Mouse (Mus musculus): ENCODE measurements around the gene Inpp5e.

The Inpp5e gene

DNA sequence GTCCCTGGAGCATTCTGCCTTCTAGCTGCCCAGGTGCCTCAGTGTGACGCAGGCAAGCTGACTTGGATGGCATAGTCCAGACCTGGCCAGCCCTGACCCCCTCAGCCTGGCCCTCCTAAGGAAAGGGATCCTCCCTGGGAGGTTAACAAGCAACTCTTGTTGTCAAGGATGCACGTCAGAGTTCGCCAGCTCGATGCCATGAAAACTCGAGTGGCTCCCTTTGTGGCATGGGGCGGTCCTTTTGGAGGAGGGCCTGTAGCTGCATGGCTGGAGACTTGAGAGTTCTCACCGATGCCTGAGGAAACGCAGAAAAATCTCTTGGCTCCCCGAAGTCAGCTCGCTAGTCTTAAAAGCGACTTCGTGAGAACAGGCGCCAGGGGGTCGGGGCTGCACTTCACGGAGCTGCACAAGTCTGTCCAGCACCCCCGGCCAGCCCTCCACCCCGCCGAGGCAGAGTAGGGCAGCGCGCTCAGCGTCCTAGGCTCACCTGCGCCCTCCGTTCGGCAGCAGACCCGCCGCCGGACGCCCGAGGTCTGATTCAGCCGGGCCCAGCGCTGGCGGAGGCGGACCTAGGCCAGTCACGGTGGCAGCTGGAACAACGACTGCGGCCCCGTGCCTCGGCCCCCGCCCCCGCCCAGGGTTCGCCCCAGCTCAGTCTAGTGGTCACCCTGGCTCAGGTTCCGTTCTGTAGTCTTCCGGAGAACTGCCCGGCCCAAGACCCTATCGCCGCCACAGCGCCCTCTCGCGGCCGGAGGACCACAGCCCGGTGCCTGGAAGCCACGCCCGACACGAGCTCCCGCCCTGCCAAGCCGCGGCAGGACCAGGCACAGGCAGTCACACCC, at the start of gene Inpp5e:
Gene Inpp5e (minus strand): TSS at position 689 of the 842 bp plus-strand sequence.
- DNase-seq (ENCODE audit: low spot score) = peak; percentile 98

DNA sequence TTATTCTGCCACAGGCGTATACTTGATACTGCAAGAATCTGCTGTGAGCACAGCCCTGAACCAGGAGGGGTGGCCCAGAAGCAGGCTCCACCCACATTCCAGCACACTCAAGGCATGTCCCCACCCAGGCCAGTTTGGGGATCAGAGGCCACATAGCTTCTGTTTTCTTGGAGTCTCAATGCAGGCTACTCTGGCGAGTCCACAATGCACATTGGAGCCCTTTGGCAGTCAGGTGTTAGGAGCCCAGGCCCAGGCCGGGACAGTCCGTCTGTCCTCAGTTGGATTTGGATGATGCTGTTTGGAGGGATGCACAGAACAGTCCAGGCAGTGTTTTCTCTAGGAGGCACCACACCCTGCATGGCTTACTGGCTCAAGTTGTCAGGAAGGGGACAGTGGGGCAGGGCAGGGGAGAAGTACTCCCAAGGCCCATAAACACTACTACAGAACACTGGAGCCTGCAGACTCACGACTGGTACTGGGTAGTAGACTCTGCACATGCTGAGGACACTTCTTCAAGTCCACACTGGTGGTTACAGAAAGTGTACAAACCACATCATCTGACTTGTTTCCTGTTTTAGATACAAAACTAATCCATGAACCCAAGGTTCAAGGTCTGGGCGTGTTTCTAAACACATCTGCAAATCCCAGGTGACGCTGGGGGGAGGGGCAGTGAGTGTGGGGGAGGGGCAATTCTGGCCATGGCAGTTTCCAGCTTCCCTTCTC, 49.6 kb upstream of the Inpp5e start:
- DNase-seq (ENCODE audit: low spot score) = peak; percentile 66

DNA sequence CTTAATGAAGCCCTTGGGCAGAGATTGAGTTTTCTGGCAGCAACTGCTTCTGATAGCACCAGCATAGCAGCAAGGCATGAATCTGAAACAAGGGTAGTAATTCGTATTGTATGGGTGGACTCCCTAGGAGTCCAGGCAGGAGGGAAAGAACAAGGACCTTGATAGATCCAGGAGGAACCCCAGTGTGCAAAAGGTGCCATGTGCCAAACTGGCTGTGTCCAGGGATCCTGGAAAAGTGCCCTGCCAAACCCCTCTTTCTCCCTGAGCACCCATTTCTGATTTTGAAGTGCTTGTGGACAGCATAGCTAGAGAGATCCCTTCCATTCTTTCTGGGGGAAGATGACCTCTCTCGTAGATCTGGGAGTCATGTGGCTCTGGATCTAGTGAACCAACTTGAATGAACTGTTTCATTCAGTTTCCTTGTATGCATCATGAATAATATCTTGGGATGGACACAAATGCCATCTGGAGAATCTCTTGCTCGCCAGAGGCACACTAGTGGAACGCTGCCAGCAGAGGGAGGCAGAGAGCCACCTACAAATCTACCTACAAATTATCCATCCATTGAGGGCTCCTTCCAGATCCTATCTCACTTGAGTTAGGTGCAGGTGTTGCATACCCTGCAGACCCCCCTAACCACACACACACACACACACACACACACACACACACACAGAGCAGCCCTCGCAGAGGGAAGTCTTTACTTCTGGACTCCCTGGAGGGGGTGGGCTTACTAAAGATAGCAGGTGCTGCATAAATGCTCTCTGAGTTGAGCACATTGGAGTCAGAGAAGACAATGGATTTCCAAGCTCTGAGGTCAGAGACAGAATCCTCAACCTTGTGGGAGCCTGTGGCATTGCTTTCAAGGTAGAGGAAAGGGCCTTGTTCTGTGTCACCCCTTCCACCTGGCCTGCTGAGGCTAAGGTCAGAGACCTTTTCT, 40.4 kb upstream of the Inpp5e start:
- peak; percentile 78 for DNase-seq (ENCODE audit: low spot score)

DNA sequence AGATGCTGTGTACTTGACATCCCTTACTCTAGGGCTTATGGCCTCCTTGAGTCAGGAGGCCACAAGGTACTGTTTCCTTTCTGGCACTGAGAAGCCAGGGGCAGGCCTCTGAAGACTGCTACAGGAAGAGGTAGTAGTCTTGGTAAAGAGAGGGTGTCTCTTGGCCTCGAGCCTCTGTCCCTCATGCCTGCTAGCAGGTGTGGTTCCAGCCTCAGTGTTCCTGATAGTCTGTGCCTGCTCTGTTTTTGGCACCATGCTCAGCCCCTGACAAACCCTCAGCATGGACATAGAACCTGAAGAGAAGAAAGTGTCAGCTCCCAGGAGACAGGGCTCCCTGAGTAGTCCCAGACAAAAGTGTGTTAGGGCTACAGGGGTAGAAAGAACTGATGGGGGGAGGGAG, 38.4 kb upstream of the Inpp5e start:
- DNase-seq (ENCODE audit: low spot score) = no peak

DNA sequence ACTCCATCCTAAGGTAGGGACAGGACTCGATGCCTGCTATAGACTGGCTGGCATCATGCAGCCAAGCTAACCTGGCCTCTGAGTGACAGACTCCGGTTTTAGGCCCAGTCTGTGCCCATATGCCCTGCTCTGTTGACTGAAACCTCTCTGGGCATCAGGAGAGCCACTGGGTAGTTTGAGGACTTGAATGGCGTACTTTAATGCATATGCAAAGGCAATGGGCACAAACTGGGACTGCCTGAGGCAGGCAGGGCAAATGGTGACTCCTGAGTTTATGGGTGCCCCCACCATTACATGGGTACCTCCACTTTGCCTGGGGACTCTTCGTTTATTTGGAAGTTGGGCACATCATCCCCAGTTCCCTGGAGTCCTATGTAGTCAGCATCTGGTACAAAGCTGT, 37.7 kb upstream of the Inpp5e start:
- no peak for DNase-seq (ENCODE audit: low spot score)

DNA sequence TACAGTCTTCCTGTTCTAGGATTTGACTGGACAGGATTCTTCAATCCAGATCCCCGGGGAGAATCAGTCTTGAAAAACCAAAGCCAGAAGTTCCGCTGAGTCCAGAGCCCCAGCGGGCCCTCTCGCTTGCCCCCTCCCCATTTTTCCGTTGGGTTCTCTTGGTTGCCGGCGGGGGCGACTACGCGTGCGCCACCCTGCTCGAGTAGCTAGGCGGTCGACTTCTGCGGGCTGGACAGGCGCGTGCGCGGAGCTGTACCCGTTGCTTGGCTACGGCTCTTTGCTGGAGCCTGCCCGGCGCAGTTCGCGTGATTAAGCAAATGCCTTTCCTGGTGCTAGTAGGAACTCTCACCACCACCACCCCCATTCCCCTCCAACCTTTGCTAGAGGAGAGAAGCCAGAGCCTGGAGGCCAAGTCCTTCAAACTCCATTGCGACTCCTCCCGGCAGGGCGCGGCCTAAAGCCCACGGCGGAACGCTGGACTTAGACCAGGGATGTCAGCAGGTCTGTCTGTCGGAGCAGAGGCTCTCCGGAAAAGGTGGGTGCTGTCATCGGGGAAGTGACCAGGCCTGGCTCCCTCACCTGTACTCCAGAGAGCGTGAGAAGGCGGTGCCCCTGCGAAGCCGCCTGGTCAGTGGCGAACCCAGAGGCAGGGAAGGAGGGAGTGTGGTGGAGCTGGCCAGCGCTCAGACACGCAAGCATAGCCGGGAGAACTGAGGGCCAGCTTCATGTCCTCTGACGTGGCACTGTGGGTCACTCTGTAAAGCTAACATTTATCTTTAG, 36.9 kb upstream of the Inpp5e start:
- peak; percentile 93 for DNase-seq (ENCODE audit: low spot score)

DNA sequence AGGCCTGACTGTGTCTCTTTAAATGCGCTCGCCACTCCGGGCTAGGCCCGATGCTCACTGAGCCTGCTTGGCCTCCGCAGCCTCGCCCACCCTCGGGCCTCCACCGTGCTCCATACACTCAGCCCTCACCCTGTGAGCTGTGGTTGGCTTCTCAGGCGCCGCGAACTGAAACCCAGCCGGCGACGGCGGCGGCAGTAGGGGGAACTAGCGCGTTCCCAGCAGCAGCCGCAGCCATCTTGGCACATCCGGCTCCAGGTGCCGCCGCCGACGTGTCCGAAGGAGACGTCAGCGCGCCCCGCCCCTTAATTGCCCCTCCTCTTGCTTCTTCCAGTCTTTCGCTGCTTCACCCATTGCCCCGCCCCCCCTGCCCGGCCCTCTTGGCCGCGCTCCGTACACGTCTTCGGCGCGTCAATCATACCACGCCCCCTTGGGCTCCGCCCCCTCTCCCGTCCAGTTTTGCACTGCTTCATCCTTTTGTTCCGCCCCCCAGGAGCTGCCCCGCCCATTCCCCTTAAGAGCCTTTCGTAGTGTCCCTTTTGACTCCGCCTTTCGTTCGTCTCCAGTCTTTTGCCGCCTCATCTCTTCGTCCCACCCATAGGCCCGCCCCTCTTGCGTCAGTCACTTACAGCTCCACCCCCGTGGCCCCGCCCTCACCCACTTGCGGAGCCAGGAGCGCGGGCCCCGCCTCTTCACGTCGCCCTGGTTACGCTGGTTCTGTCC, 36.1 kb upstream of the Inpp5e start, which contains the start of gene Sec16a:
Gene Sec16a (minus strand): TSS at position 271 of the 720 bp plus-strand sequence.
- DNase-seq (ENCODE audit: low spot score) = peak; percentile 100

DNA sequence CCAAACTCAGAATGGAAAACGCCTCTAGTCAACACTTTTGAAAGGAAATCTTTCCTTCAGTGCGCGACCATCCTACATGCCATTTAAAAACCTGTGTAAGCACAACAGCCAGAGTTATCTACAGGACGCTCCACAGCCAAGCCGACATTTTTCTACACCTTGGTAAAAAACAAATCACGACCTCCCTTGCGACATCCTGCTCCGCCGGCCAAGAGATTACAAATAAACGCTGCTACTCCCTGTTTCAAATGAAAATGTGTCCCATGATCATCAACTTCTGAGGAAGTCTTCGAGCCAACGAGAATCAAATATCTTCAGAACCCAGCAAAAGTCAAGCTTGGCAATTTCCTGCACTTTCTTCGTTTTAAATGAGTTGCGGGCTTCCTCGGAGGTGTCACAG, 35.4 kb upstream of the Inpp5e start:
- DNase-seq (ENCODE audit: low spot score) = no peak

DNA sequence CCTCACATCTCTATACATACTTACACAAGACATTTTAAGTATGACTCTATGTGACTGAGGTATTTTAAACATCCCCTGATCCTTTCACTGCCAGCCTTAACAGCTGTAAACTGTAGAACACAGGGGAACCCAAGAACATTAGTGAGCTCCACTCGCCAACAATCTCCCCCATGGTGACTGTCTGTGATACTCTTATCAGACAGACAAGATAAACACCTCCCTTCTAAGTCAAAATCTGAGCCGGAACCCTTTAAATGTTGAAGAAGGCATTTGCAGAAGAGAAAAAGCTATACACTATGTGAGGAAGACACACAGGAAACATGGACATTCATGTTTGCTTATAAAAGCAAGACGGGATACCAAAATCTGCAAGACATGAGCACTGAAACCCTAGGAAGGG, 34.9 kb upstream of the Inpp5e start:
- DNase-seq (ENCODE audit: low spot score) = no peak

DNA sequence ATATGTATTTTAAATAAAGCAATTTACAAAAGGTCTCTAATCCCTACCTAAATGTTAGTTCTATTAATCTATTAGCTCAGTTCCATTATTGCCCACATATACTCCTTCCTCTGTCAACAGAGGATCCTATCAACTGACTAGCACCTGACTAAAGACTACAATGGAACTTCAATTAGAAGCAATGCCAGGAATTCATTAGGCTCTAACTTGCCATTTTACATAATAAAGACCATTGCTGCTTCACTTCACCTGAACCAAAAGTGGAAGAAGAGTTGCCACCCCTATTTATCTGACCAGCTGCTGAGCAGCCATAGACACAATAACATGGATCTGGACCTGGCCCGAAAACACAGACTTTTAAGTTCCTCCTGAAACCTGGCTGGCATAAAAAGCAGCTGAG, 33.8 kb upstream of the Inpp5e start:
- DNase-seq (ENCODE audit: low spot score) = no peak

DNA sequence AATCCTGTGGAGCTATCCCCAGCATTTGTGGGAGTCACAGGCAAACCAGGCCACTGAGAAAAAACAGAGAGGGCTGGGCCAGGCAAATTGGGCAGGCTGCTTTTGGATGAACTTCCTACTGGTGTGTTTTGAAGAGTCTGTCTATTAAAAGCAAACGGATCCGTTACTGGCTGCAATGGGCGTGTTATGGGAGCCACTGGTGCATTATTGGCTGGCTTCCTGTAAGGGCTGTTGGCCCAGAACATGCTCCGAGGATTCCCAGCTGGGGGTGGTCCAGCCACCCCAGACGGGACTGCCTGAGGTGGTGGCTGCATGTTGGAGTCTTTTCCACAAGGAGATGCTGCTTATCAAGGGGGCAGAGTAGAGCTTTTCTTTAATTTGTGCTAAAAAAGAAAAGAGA, 32.7 kb upstream of the Inpp5e start:
- no peak for DNase-seq (ENCODE audit: low spot score)

DNA sequence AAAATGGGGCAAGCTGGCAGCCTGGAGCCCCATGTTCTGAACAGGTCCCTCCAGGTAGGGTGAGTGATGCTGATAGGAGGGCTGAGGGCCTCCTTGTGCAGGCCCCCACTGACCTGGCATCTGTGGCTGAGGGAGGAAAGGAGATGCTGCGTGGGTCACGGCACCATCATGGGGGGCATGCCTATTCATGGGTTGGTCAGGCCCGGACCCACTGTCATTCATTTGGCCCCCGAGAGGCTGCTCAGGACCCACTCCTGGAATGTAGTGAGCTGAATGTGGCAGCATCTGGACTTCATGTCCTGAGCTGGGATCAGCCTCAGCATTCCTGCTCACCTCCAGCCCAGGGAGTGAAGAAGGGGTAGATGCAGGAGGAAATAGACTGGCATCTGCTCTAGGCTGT, 32.3 kb upstream of the Inpp5e start:
- no peak for DNase-seq (ENCODE audit: low spot score)

DNA sequence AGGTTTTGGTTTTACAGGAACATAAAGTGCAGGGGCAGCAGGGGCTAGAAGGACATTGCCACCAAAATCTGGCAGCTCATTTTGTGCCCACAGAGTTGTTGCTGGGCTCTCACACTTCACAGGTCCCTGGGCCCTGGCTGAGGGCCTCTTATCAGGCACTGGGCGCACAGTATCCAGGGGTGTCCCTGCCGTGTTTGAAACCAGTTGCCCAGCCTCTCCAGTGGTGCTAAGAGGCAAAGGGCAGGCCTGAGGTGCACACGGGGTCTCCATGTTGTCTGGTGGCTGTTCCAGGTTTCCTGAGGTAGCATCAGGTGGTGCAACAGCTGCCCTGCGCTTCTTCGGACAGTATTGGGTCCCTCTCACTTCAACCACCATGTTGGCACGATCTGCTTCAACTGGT, 30.7 kb upstream of the Inpp5e start:
- DNase-seq (ENCODE audit: low spot score) = no peak

DNA sequence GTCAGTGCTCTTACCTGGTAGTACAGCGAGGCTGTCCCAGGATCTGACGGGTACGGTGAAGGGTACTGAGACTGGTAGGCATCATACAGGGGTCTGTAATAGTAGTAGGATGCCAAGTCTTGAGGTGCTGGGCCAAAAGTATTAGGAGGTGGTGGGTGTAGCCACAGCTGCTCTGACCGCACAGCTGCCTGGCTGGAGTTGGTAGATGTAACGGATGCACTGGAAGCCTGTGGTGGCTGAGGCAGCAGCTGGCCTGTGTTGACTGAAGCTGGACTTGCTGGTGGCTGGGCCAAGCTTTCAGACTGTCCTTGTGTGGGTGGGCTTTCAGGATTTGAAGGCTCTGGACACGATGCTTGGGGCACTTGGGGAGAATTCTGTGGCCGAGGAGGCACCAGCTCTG, 29.4 kb upstream of the Inpp5e start:
- DNase-seq (ENCODE audit: low spot score) = no peak

DNA sequence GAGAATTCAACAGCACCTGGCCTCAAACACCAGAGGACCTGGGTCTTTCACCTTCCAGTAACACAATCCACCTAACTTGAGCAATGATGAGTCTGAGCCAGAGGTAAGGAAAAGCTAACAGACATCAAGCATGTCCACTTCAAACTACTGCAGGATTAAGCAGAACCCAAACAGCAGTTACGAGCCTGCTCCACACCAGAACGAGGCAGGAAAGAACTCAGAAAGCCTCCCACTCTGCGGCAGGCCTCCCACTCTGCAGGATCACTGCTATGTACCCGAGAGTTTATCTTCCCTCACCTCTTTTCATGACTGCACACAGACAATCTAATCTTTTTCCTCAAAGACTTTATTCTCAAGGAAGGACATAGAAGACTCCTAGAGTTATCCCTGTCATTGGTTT, 28.2 kb upstream of the Inpp5e start:
- DNase-seq (ENCODE audit: low spot score) = no peak

DNA sequence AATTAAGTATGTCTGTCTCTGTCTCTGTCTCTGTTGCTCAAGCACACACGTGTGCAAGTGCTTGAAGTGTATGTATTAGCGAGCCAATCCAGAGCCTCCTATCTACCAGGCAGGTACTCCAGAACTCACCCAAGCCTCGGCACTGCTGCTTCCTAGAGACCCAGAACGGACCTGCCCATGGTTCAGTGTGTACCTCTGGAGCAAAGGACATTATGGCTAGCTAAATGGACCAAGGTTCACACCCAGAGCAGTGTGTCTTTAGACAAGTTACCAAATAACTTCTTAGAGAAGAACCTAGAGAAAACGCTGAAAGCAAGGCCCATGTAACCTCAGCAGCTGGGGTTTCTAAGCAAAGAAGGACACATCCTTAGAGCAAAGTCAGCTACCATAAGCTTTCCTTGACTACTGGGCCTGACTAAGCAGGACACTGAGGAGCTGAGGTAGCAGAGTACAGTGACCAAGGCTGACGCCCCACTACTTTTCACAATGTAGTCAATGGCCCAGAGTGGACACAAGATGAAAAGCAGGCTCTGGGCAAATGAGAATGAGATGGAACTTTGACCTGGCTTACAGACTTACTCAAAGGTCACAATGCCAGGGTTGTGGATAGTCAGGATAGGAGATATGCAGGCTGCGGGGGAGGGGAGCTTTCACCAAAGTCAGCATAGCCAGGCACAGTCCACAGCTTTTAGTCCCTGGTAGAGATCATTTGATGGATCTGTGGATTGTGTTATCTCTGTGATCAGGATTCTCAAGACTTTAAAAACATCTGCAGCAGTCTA, 26.0 kb upstream of the Inpp5e start:
- no peak for DNase-seq (ENCODE audit: low spot score)

DNA sequence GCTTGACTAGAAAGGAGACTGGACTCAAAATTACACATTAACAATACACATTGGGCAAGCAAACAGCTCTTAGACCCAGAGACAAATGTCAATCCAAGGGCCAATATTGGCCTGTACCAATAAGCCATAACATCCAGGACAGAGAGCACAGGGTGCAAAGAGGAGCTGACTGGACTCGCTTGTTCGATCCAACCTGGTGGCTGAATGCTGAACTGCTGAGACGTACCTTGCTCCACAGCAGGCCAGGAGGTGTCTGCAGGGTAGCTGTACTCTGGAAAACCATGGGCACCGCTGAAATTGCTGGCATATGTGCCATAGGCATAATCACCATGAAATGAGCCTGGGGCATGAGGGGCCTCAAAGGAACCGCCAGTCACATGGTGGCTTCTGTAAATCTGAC, 20.8 kb upstream of the Inpp5e start:
- DNase-seq (ENCODE audit: low spot score) = no peak

DNA sequence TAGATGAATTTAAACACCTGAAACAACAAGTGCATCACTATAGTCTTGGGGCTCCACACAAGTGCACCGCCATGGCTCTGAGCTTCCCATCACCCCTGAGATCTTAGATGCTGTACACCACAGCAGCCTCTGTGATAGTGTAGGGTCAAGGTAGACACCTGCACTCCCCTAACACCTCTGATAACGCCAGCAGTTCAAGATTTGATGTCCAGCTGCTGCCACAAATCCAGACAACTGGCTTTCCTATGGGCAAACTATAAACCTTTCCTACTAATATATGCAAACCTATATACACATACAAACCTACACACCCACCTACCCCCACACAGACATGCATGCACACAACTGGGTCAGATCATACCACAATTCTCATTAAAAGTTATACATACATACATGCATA, 15.5 kb upstream of the Inpp5e start:
- no peak for DNase-seq (ENCODE audit: low spot score)

DNA sequence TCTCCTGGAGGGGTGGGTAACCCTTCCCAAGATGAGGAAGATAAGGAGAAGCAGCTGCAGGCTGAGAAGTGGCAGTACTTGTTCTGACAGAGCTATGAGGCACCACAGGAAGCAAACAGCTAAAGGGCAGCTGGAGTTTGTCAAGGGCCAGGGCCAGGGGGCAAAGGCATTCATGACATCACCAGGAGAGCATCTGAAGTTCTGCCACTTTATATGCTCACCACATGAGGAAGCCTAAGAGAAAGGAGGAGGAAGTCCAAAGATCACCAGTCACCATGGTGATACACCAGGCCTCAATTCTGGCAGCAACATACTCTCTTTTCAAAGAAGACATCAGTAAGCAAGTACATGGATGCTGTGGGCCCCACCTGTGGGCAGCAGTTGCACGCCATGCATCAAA, 14.1 kb upstream of the Inpp5e start:
- no peak for DNase-seq (ENCODE audit: low spot score)

DNA sequence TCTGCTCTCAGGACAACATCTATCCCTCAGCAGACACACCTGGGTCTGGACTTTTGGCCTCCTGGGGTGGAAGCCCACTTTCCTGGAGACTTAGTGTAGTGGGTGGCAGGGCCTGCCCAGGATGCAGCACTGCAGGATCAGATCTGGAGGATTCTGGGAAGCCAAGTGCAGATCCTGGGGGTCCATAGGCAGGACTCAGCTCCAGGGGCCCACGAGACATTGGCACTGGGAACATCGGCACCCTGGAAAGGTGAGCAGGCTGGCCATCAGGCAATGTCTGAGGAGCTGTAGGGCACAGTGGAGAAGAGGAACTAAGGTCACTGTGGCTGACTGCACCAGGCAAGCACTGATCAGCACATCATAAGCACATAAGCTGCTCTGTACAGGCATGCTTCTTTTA, 13.0 kb upstream of the Inpp5e start:
- DNase-seq (ENCODE audit: low spot score) = no peak
